In the genomic region with DNA sequence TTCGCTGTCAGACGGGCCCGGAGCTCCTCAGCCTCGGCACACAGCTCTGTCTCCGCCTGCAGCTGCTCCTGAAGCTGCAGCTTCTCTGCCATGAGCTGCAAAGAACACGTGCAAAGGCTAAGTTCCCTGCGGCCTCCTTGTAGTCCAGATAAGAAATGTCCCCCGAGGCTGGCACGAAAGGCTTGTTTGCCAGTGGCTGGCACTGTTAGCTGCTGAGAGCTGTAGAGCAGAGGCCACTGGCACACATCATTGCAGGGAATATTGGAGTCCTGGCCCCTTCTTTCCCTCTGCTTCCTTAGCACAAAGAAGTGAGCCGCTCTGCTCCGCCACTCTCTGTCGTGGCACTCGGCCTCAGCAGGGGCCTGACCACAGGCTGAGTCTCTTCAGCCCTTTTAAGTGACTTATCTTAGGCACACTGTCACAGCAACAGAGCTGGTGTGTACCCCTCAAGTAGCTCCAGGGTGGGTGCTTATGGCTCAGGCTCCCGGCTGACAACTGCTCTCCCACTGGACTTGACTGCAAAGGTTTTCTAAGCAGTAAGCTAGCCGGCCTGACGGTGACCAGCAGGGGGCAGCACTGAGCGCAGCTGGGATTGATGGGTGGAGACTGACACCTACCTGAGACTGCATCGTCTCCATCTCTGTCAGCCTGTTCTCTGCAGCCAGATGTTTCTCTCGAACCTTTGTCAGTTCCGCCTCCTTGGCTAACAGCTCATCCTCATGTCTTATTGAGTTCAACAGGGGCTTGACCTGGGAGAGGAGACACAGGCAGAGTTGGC, we compare ENCODE assay signal across 8 mouse cellular contexts. TPM values are rescaled to one million over a fixed set of nuclear protein-coding genes. Genes with fewer than 3 reads are reported as not detected.
DNase-seq lines count a peak whose midpoint lies in the region; ATAC-seq and TF ChIP-seq lines count a peak whose summit lies in the region.

No protein-coding gene starts in this region.

- TF ChIP-seq EP300 in stomach, postnatal 0 days (optimal IDR thresholded peaks at IDR 0.05), result no peak

- DNase-seq in layer of hippocampus, adult 11-12 months (ENCODE audit: low spot score), result peak; percentile 81
- no peak for DNase-seq in layer of hippocampus, adult 9-11 months
- peak; percentile 75 for DNase-seq in c-Kit-positive CD71-positive TER-119-positive erythroid progenitor cells, embryonic 14.5 days (ENCODE audit: low spot score)
- DNase-seq in forebrain, embryonic 14.5 days (ENCODE audit: low spot score), result peak; percentile 67
- peak; percentile 79 for DNase-seq in hindbrain, postnatal 0 days (ENCODE audit: low spot score)
- peak; percentile 90 for DNase-seq in limb, embryonic 10.5 days (ENCODE audit: low spot score)
- DNase-seq in stomach, postnatal 0 days (ENCODE audit: low spot score), result peak; percentile 86

- H3K36me3 ChIP-seq in forebrain, embryonic 14.5 days (ENCODE audit: control insufficient read depth, insufficient read depth, low read length), result peaks cover 97% of the 10 kb centered on the region
- peaks cover 67% of the 10 kb centered on the region for H3K36me3 ChIP-seq in hindbrain, postnatal 0 days (ENCODE audit: insufficient read depth, low read length)
- peaks cover 98% of the 10 kb centered on the region for H3K36me3 ChIP-seq in limb, embryonic 10.5 days
- peaks cover 80% of the 10 kb centered on the region for H3K36me3 ChIP-seq in stomach, postnatal 0 days (ENCODE audit: control insufficient read depth, insufficient read depth, low read length)

- ATAC-seq in forebrain, embryonic 14.5 days, result 0 out of 2 replicates have a peak, but pooled peaks have one; percentile 52
- peak; percentile 62; the same call in 1 of the 2 replicates for ATAC-seq in hindbrain, postnatal 0 days
- ATAC-seq in monocyte, adult 5-6 weeks (replicated peaks; ENCODE audit: insufficient number of reproducible peaks, low FRiP score, low TSS enrichment, poor library complexity, severe bottlenecking), result peak; percentile 29; the same call in 1 of the 2 replicates
- ATAC-seq in stomach, postnatal 0 days (ENCODE audit: low FRiP score, low TSS enrichment), result peak; percentile 53; the same call in 1 of the 2 replicates

- no peaks in the 10 kb centered on the region for H3K27me3 ChIP-seq in forebrain, embryonic 14.5 days (replicated peaks; ENCODE audit: control insufficient read depth, insufficient read depth, low read length)
- H3K27me3 ChIP-seq in hindbrain, postnatal 0 days (ENCODE audit: insufficient read depth, low read length), result no peaks in the 10 kb centered on the region
- no peaks in the 10 kb centered on the region for H3K27me3 ChIP-seq in limb, embryonic 10.5 days (ENCODE audit: low read depth, poor library complexity, severe bottlenecking)
- no peaks in the 10 kb centered on the region for H3K27me3 ChIP-seq in stomach, postnatal 0 days (ENCODE audit: control insufficient read depth, insufficient read depth, low read length)

- TF ChIP-seq CTCF in hindbrain, postnatal 0 days (IDR thresholded peaks at IDR 0.05; ENCODE audit: low read depth), result peak; percentile 99
- peak; percentile 98 for TF ChIP-seq CTCF in stomach, postnatal 0 days (IDR thresholded peaks at IDR 0.05; ENCODE audit: low read depth)

- no peak overlapping the region for H3K27ac ChIP-seq in forebrain, embryonic 14.5 days (ENCODE audit: low read depth, low read length)
- H3K27ac ChIP-seq in hindbrain, postnatal 0 days, result no peak overlapping the region
- no peak overlapping the region for H3K27ac ChIP-seq in limb, embryonic 10.5 days
- H3K27ac ChIP-seq in stomach, postnatal 0 days (replicated peaks), result no peak overlapping the region

- H3K4me1 ChIP-seq in forebrain, embryonic 14.5 days (ENCODE audit: control insufficient read depth, insufficient read depth, low read length), result no peaks in the 10 kb centered on the region
- H3K4me1 ChIP-seq in hindbrain, postnatal 0 days (ENCODE audit: insufficient read depth, low read length), result no peaks in the 10 kb centered on the region
- H3K4me1 ChIP-seq in limb, embryonic 10.5 days, result no peaks in the 10 kb centered on the region
- no peaks in the 10 kb centered on the region for H3K4me1 ChIP-seq in stomach, postnatal 0 days (replicated peaks; ENCODE audit: control insufficient read depth, insufficient read depth)

- no peak overlapping the region for H3K4me3 ChIP-seq in forebrain, embryonic 14.5 days (ENCODE audit: low read depth, low read length)
- no peak overlapping the region for H3K4me3 ChIP-seq in hindbrain, postnatal 0 days (ENCODE audit: low read length)
- no peak overlapping the region for H3K4me3 ChIP-seq in limb, embryonic 10.5 days
- no peak overlapping the region for H3K4me3 ChIP-seq in stomach, postnatal 0 days (ENCODE audit: low read depth, low read length)

- H3K9ac ChIP-seq in forebrain, embryonic 14.5 days (ENCODE audit: low read length), result no peak overlapping the region
- H3K9ac ChIP-seq in hindbrain, postnatal 0 days (replicated peaks; ENCODE audit: low read length), result no peak overlapping the region
- H3K9ac ChIP-seq in stomach, postnatal 0 days (ENCODE audit: low read length), result no peak overlapping the region

- 70% methylated on average over 20 of the region's 20 CpGs for WGBS in forebrain, embryonic 14.5 days
- WGBS in hindbrain, postnatal 0 days, result 68% methylated on average over 20 of the region's 20 CpGs
- 67% methylated on average over 20 of the region's 20 CpGs for WGBS in limb, embryonic 10.5 days
- WGBS in stomach, postnatal 0 days, result 67% methylated on average over 20 of the region's 20 CpGs

- H3K9me3 ChIP-seq in forebrain, embryonic 14.5 days (replicated peaks; ENCODE audit: control insufficient read depth, low read length), result no peaks in the 10 kb centered on the region
- H3K9me3 ChIP-seq in hindbrain, postnatal 0 days (ENCODE audit: low read length), result no peaks in the 10 kb centered on the region
- H3K9me3 ChIP-seq in limb, embryonic 10.5 days (replicated peaks), result no peaks in the 10 kb centered on the region
- no peaks in the 10 kb centered on the region for H3K9me3 ChIP-seq in stomach, postnatal 0 days (ENCODE audit: control insufficient read depth, low read length)

- H3K4me2 ChIP-seq in forebrain, embryonic 14.5 days (ENCODE audit: low read length), result no peak overlapping the region
- H3K4me2 ChIP-seq in hindbrain, postnatal 0 days (ENCODE audit: low read depth, low read length), result no peak overlapping the region
- no peak overlapping the region for H3K4me2 ChIP-seq in stomach, postnatal 0 days (replicated peaks; ENCODE audit: low read depth)

RNA-seq across cellular contexts. Expression of a gene that starts 18.6 kb away (rescaled TPM):
- 0.06 TPM in 1 of 2 replicates, not detected in the other for polyA plus RNA-seq in forebrain, embryonic 14.5 days (2014; fragmentation: Nextera tagmentation; extraction: Ambion mirVana)
- 0.50 and 0.84 TPM in 2 replicates for total RNA-seq in hindbrain, postnatal 0 days (2014; rRNA removed)
- polyA plus RNA-seq in hindbrain, postnatal 0 days (2015; fragmentation: Nextera tagmentation; extraction: Ambion mirVana), result 0.35 and 0.50 TPM in 2 replicates
- polyA plus RNA-seq in limb, embryonic 10.5 days (2016; fragmentation: Nextera tagmentation; extraction: Ambion mirVana), result 0.20 TPM in 1 of 2 replicates, not detected in the other
- total RNA-seq in monocyte, adult 5-6 weeks (2017), result 2.9 to 6.6 TPM (median 4.8 TPM) in 3 replicates
- polyA plus RNA-seq in stomach, postnatal 0 days (2015; fragmentation: Nextera tagmentation; extraction: Ambion mirVana), result 0.05 and 0.10 TPM in 2 replicates

RNA-seq across cellular contexts. Expression of a gene that starts 46.5 kb away (rescaled TPM):
- polyA plus RNA-seq in forebrain, embryonic 14.5 days (2014; fragmentation: Nextera tagmentation; extraction: Ambion mirVana), result not detected in 2 replicates
- 0.37 TPM in 1 of 2 replicates, not detected in the other for total RNA-seq in hindbrain, postnatal 0 days (2014; rRNA removed)
- 0.41 and 1.2 TPM in 2 replicates for polyA plus RNA-seq in hindbrain, postnatal 0 days (2015; fragmentation: Nextera tagmentation; extraction: Ambion mirVana)
- polyA plus RNA-seq in limb, embryonic 10.5 days (2016; fragmentation: Nextera tagmentation; extraction: Ambion mirVana), result not detected in 2 replicates
- total RNA-seq in monocyte, adult 5-6 weeks (2017), result 0.39 to 2.0 TPM in 2 of 3 replicates, not detected in the other
- 0.33 and 0.45 TPM in 2 replicates for polyA plus RNA-seq in stomach, postnatal 0 days (2015; fragmentation: Nextera tagmentation; extraction: Ambion mirVana)
